Mouse (Mus musculus) ovary, adult 2 months (tissue): ENCODE results near the gene C1rb. TPM values are rescaled to one million over a fixed set of nuclear protein-coding genes. Genes with fewer than 3 reads are reported as not detected.

Source experiments
- polyA plus RNA-seq: library from polyadenylated mRNA; depleted of rRNA; stranded (reverse); fragments of >200 nt; gene quantifications from 2 replicates; pipeline ENCODE4 v1.2.3, GENCODE M21; 2012; rRNA removed

Gene C1rb
- 0.10 and 0.28 TPM in 2 replicates for polyA plus RNA-seq

GRCm38 (mm10) chr6:124570026-124570425 lies at the start of gene C1rb:
C1rb (plus strand) TSS chr6:124570294.

GRCm38 (mm10) chr6:124542284-124542683 lies 27.8 kb upstream of the C1rb start, which contains the start of gene C1s1:
C1s1 (minus strand) TSS chr6:124542359.

Other genes starting within 250 kb of the C1rb start
- gene Pex5, start 155.2 kb upstream of the C1rb start, polyA plus RNA-seq, result 66.4 and 66.9 TPM in 2 replicates
- 28.5 and 42.6 TPM in 2 replicates for gene Clstn3, start 105.5 kb upstream of the C1rb start, polyA plus RNA-seq
- gene C1rl, start 77.2 kb upstream of the C1rb start, polyA plus RNA-seq, result 3.6 and 4.3 TPM in 2 replicates
- gene C1ra, start 57.9 kb upstream of the C1rb start, polyA plus RNA-seq, result 30.8 and 35.5 TPM in 2 replicates
- 61.1 and 87.7 TPM in 2 replicates for gene C1s1, start 27.9 kb upstream of the C1rb start, polyA plus RNA-seq
- gene C1s2, start 65.8 kb downstream of the C1rb start, polyA plus RNA-seq, result 0.09 and 0.21 TPM in 2 replicates
- 174 and 229 TPM in 2 replicates for gene Lpcat3, start 92.7 kb downstream of the C1rb start, polyA plus RNA-seq
- 43.9 and 53.5 TPM in 2 replicates for gene Emg1, start 141.9 kb downstream of the C1rb start, polyA plus RNA-seq
- gene Phb2, start 142.0 kb downstream of the C1rb start, polyA plus RNA-seq, result 133 and 151 TPM in 2 replicates
- gene Ptpn6, start 168.4 kb downstream of the C1rb start, polyA plus RNA-seq, result 15.2 and 17.3 TPM in 2 replicates
- 266 and 371 TPM in 2 replicates for gene Grcc10, start 171.1 kb downstream of the C1rb start, polyA plus RNA-seq
- not detected in 2 replicates for gene Gm45234, start 185.7 kb downstream of the C1rb start, polyA plus RNA-seq
- gene Atn1, start 186.2 kb downstream of the C1rb start, polyA plus RNA-seq, result 44.9 and 59.9 TPM in 2 replicates
- gene Eno2, start 199.4 kb downstream of the C1rb start, polyA plus RNA-seq, result 10.6 and 11.5 TPM in 2 replicates
- gene Lrrc23, start 209.4 kb downstream of the C1rb start, polyA plus RNA-seq, result 9.0 and 11.7 TPM in 2 replicates
- 27.7 and 31.4 TPM in 2 replicates for gene Spsb2, start 238.4 kb downstream of the C1rb start, polyA plus RNA-seq
- 353 and 433 TPM in 2 replicates for gene Tpi1, start 244.0 kb downstream of the C1rb start, polyA plus RNA-seq